8 mouse cellular contexts compared by ENCODE assay signal in the genomic region with DNA sequence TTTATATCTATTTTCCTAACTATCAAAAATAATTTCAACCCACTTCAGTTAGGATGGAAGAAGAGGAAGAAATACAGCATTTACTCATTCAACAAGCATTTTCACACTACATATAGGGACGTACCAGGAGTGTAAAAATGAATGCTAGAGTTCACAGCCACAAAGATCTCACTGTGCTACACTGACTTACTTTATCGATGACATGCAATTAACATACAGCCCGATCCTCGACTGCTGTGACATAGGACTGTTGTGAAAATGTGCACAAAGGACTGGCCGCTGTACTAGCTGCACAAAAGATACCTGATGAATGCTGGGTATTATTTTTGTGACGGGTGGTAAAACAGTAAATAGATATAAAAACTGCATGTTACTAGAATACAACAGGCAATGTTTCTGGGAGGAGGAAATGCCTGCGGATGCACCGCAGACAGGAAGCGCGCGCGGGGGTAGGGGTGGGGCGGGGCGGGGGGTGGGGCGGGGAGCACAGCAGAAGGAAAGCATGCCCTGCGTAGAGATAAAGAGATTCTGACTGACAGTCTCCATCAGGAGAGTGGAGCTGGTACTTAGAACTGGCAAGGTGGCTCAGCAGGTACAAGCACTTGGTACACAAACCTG. TPM values are rescaled to one million over a fixed set of nuclear protein-coding genes. Genes with fewer than 3 reads are reported as not detected.
DNase-seq lines count a peak whose midpoint lies in the region; ATAC-seq lines count a peak whose summit lies in the region.

No protein-coding gene starts in this region.

- H3K27ac ChIP-seq in kidney, embryonic 15.5 days, result no peak overlapping the region
- H3K27ac ChIP-seq in limb, embryonic 10.5 days, result peak overlapping the region; percentile 51

- no peaks in the 10 kb centered on the region for H3K27me3 ChIP-seq in kidney, embryonic 15.5 days
- H3K27me3 ChIP-seq in limb, embryonic 10.5 days (ENCODE audit: low read depth, poor library complexity, severe bottlenecking), result no peaks in the 10 kb centered on the region
- no peaks in the 10 kb centered on the region for H3K27me3 ChIP-seq in splenic B cell, adult 2 months (ENCODE audit: control insufficient read depth, insufficient read depth, low read length, poor library complexity, severe bottlenecking)

- DNase-seq in kidney, adult 11 months, result no peak
- DNase-seq in limb, embryonic 10.5 days (ENCODE audit: low spot score), result no peak
- peak; percentile 27 for DNase-seq in splenic B cell, adult 2 months (ENCODE audit: low read depth, low spot score)
- DNase-seq in right cerebral cortex, postnatal 36 days (ENCODE audit: low spot score in 2 of 2), result no peak
- DNase-seq in cerebellum, postnatal 4 days (ENCODE audit: low spot score in 2 of 2), result no peak
- no peak for DNase-seq in embryo, embryonic 10.5 days (ENCODE audit: low spot score)

- H3K4me2 ChIP-seq in kidney, embryonic 15.5 days, result peak overlapping the region; percentile 34

- H3K9me3 ChIP-seq in kidney, embryonic 15.5 days (replicated peaks), result no peaks in the 10 kb centered on the region
- H3K9me3 ChIP-seq in limb, embryonic 10.5 days (replicated peaks), result no peaks in the 10 kb centered on the region

- 0 out of 2 replicates have a peak, but pooled peaks have one; percentile 58 for ATAC-seq in kidney, embryonic 15.5 days (replicated peaks; ENCODE audit: low FRiP score)
- peak; percentile 85 for ATAC-seq in erythroblast, adult 5-6 weeks (replicated peaks; ENCODE audit: low FRiP score, poor library complexity, severe bottlenecking)

- peaks cover 24% of the 10 kb centered on the region for H3K36me3 ChIP-seq in kidney, embryonic 15.5 days
- peaks cover 36% of the 10 kb centered on the region for H3K36me3 ChIP-seq in limb, embryonic 10.5 days
- H3K36me3 ChIP-seq in splenic B cell, adult 2 months (ENCODE audit: control insufficient read depth, insufficient read depth, low read length, poor library complexity, severe bottlenecking), result 0 out of 2 replicates have a peak, but pooled peaks cover 4% of the 10 kb centered on the region

- WGBS in kidney, embryonic 15.5 days, result 58% methylated on average over 16 of the region's 16 CpGs
- WGBS in limb, embryonic 10.5 days, result 63% methylated on average over 16 of the region's 16 CpGs

- H3K9ac ChIP-seq in kidney, embryonic 15.5 days, result no peak overlapping the region

- H3K4me1 ChIP-seq in kidney, embryonic 15.5 days, result 0 out of 2 replicates have a peak, but pooled peaks cover 5% of the 10 kb centered on the region
- H3K4me1 ChIP-seq in limb, embryonic 10.5 days, result peaks cover 14% of the 10 kb centered on the region

- peak overlapping the region; percentile 11; the same call in 1 of the 2 replicates for H3K4me3 ChIP-seq in kidney, embryonic 15.5 days (replicated peaks)
- no peak overlapping the region for H3K4me3 ChIP-seq in limb, embryonic 10.5 days

RNA-seq across cellular contexts. Expression of a gene that starts 29.6 kb away (rescaled TPM):
- 28.7 and 29.7 TPM in 2 replicates for polyA plus RNA-seq in kidney, embryonic 15.5 days (2015; fragmentation: Nextera tagmentation; extraction: Ambion mirVana)
- total RNA-seq in erythroblast, adult 5-6 weeks (2015; ENCODE audit: low replicate concordance), result 63.7 and 78.6 TPM in 2 replicates
- 55.2 and 86.4 TPM in 2 replicates for total RNA-seq in erythroblast, adult 5-6 weeks (2017; ENCODE audit: low replicate concordance)
- polyA plus RNA-seq in limb, embryonic 10.5 days (2016; fragmentation: Nextera tagmentation; extraction: Ambion mirVana), result 9.5 and 14.8 TPM in 2 replicates

RNA-seq across cellular contexts. Expression of a gene that starts 59.5 kb away (rescaled TPM):
- polyA plus RNA-seq in kidney, embryonic 15.5 days (2015; fragmentation: Nextera tagmentation; extraction: Ambion mirVana), result 46.1 and 46.8 TPM in 2 replicates
- 14.2 and 16.7 TPM in 2 replicates for total RNA-seq in erythroblast, adult 5-6 weeks (2015; ENCODE audit: low replicate concordance)
- 12.1 and 13.4 TPM in 2 replicates for total RNA-seq in erythroblast, adult 5-6 weeks (2017; ENCODE audit: low replicate concordance)
- 48.8 and 52.6 TPM in 2 replicates for polyA plus RNA-seq in limb, embryonic 10.5 days (2016; fragmentation: Nextera tagmentation; extraction: Ambion mirVana)
